Mouse (Mus musculus) lung, embryonic 14.5 days (tissue): ENCODE results near the gene Scyl1. TPM values are rescaled to one million over a fixed set of nuclear protein-coding genes. Genes with fewer than 3 reads are reported as not detected.
A peak's percentile ranks its signal among the peaks of the same experiment; 100 is the strongest.

Source experiments
- ATAC-seq: fragments of 200-750 bp; cut with Nextera tagmentation; 2 replicates; pipeline ENCODE4 v1.8.0; 2017; ENCODE audit warnings: mild to moderate bottlenecking, moderate TSS enrichment, moderate library complexity; ENCODE audit not compliant: insufficient read depth
- DNase-seq: peaks from one replicate; pipeline ENCODE4 v3.0.0-alpha.2; 2015
- H3K27ac ChIP-seq: fragments of 300-500 bp; sonication (generic); 2 replicates; pipeline ENCODE4 v1.5.1; 2014; ENCODE audit warnings: low read depth, mild to moderate bottlenecking, moderate library complexity
- H3K27me3 ChIP-seq: fragments of 300-500 bp; sonication (generic); 2 replicates; pipeline ENCODE4 v1.6.1; 2014; ENCODE audit warnings: low read length, control low read depth; ENCODE audit not compliant: insufficient read depth
- H3K36me3 ChIP-seq: fragments of 300-500 bp; sonication (generic); 2 replicates; pipeline ENCODE4 v1.6.1; 2014; ENCODE audit warnings: control low read depth; ENCODE audit not compliant: insufficient read depth
- H3K4me1 ChIP-seq: fragments of 300-500 bp; sonication (generic); 2 replicates; pipeline ENCODE4 v1.6.1; 2014; ENCODE audit warnings: antibody characterized with exemption, control low read depth; ENCODE audit not compliant: insufficient read depth
- H3K4me2 ChIP-seq: fragments of 300-500 bp; sonication (generic); 2 replicates; pipeline ENCODE4 v1.6.1; 2014; ENCODE audit warnings: mild to moderate bottlenecking
- H3K4me3 ChIP-seq: fragments of 300-500 bp; sonication (generic); 2 replicates; pipeline ENCODE4 v1.5.1; 2014; ENCODE audit warnings: low read depth, low read length
- H3K9ac ChIP-seq: fragments of 300-500 bp; sonication (generic); 2 replicates; pipeline ENCODE4 v1.6.1; 2014
- H3K9me3 ChIP-seq: fragments of 300-500 bp; sonication (generic); 2 replicates; pipeline ENCODE4 v1.6.1; 2016; ENCODE audit warnings: low read depth, low read length, control low read depth
- CTCF ChIP-seq: IDR thresholded peaks from 2 replicates; pipeline ENCODE4 v1.5.1; 2016; ENCODE audit warnings: antibody characterized with exemption, low read depth
- WGBS: fragments of 180-500 bp; shearing (Covaris S2); extraction: QIAGEN DNeasy Blood & Tissue Kit; methylation state at CpG from one replicate; pipeline ENCODE4 v1.1.7; 2014; 5-methylcytosine and 5-hydroxymethylcytosine counted together
- polyA plus RNA-seq: library from polyadenylated mRNA; unstranded; fragments of >200 nt; fragmentation: Nextera tagmentation; extraction: Ambion mirVana; gene quantifications from 2 replicates; pipeline ENCODE4 v1.2.1, GENCODE M21; 2014

Gene Scyl1
- polyA plus RNA-seq, 1 experiment from 2014 or later, result 84.5 TPM

DNA sequence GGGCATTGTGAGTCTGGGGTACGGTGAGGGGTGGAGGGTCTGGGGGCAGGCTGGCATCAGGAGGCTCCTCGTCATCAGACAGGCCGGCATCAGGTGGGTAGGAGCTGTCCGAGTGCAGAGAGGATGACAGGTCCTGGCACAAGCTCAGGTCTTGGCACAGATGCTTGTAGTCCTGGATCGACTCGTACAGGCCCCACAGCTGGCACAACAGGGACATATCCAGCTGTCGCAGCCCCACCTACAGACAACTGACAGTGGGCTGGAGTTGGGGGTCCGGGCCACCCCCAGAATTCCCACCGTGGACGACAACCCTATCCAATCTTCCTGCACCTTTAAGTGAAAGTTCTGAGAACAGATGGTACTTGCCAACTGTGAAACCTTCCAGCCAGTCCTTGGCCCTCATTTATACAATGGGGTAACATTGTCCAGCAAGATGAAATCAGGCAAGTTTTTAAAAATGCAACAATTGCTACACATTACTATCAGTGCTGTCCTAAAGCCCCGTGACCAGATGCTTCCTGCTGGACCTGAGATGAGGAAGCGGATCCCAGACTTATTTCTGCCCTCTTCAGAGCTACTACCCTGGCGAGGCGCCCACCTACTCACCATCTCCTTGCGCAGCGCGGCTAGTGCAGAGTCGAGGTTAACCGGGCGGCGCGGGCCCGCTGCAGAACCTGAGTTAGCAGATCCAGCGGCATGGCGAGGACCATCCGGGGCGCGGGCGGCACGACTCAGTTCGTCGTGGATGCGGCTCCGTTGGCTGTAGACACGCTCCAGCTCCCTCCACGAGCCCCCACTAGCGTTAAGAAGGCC is 42.4 kb downstream of the Scyl1 start:
- no peaks in the 10 kb centered on the region for H3K27me3 ChIP-seq
- H3K4me3 ChIP-seq, result peak overlapping the region; percentile 83
- 6% methylated on average over 37 of the region's 37 CpGs for WGBS
- H3K27ac ChIP-seq, result peak overlapping the region; percentile 81
- no peak for TF ChIP-seq CTCF
- DNase-seq, result peak; percentile 78
- peak overlapping the region; percentile 91 for H3K9ac ChIP-seq
- H3K4me2 ChIP-seq, result peak overlapping the region; percentile 92
- H3K9me3 ChIP-seq, result no peaks in the 10 kb centered on the region
- peak; percentile 22 for ATAC-seq
- peaks cover 21% of the 10 kb centered on the region; the same call in 1 of the 2 replicates for H3K36me3 ChIP-seq
- peaks cover 38% of the 10 kb centered on the region for H3K4me1 ChIP-seq

DNA sequence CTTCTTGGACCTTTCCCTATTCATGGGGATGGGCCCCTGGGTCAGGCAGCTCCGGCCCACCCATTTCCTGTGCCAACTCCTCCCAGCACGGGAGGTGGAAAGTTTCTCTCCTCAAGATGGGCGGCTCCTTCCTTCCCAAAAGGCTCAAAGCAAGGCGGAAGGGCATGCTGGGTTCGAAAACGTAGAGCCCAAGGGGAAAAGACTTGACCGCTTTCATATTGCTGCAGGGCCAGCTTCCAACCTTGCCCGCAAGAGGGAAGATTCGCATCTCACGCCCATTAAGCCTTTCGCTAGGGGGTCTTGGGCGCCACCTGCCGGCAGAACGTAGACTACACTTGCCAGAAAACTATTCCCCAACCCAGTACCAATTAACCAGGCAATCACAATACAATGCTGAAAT is 43.5 kb downstream of the Scyl1 start:
- peak; percentile 99 for TF ChIP-seq CTCF
- peak; percentile 96 for DNase-seq
- Histone ChIP-seq H3K4me2 (peak overlapping the region; percentile 92), H3K9ac (peak overlapping the region; percentile 91), H3K27ac (peak overlapping the region; percentile 48), H3K36me3 (peaks cover 25% of the 10 kb centered on the region; the same call in 1 of the 2 replicates), H3K4me3 (peak overlapping the region; percentile 83), H3K9me3 (no peaks in the 10 kb centered on the region), H3K4me1 (peaks cover 38% of the 10 kb centered on the region), H3K27me3 (no peaks in the 10 kb centered on the region)
- 2% methylated on average over 14 of the region's 14 CpGs for WGBS
- 0 out of 2 replicates have a peak, but pooled peaks have one; percentile 12 for ATAC-seq

DNA sequence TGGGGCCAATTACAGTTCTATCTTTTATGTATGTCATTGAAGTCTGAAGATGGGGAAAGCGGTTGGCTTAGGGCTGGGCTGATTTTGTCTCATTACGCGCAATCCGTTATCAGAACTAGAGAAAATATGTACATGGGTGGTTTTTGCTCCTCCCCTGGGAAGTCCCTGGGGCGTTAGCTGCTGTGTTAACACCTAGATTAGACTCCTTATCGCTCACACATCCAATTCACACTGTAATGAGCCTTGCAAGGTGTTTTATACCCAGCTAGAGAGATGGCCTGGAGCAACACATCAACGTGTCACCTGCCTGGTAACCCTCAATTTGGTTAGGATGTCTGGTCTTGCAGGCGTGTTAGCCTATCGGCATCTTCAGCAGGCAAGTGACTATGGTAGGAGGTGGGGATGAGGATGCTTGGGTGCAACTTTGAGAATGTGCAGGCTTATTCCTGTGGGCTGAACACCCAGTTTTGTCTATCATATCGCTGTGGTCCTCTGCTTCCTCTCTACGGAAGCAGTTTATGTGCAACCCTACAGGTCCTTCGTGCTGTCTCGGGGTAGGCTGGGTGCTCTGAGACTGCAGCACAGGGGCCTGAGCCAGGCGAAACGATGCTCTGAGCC is 44.1 kb downstream of the Scyl1 start:
- Histone ChIP-seq H3K9me3 (no peaks in the 10 kb centered on the region), H3K27ac (peak overlapping the region; percentile 48), H3K36me3 (peaks cover 29% of the 10 kb centered on the region; the same call in 1 of the 2 replicates), H3K4me2 (peak overlapping the region; percentile 92), H3K4me3 (peak overlapping the region; percentile 83), H3K4me1 (peaks cover 37% of the 10 kb centered on the region), H3K9ac (peak overlapping the region; percentile 91), H3K27me3 (no peaks in the 10 kb centered on the region)
- no peak for DNase-seq
- TF ChIP-seq CTCF, result no peak
- 72% methylated on average over 15 of the region's 15 CpGs for WGBS
- ATAC-seq, result no peak

DNA sequence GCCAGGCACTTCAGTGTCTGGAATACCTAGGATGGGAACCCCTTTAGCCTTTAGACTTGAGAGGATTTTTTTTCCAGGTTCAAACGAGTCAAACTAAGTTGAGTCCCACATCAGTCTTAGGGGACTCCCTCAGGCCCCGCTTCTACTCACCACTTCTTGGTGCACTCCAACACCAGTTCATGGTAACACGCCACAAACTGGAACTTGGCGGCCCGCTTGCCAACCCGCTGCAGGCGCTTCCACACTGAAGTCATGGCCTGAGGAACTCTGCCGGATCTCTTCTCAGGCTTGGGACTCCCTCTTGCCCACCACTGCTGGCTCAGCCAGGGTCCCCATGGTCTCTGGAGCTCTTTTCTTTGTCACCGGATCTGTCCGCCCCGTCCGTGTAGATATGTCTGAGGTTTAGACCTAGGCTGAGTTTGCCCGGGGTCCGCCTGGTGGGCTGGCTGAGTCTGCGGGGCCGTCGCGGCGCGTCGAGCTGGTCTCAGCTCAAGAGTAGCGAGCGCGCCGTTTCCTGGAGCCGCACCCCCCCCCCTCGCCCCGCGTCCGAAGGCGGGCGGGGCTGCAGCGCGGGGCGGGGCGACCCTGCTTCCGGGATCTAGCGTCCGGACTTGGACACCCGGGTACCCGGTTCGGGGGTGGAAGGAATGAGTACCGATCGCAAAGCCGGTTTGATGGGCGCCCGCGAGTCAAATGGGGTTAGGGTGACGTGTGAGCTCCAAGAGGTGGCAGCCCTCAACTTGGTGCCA is 45.3 kb downstream of the Scyl1 start, which contains the start of gene Ehbp1l1:
Gene Ehbp1l1 (minus strand): TSS at position 551 of the 749 bp plus-strand sequence.
- no peaks in the 10 kb centered on the region for H3K27me3 ChIP-seq
- H3K9ac ChIP-seq, result peak within 1 kb of the TSS; percentile 76
- TF ChIP-seq CTCF, result no peak
- peak within 1 kb of the TSS; percentile 92 for H3K4me2 ChIP-seq
- H3K36me3 ChIP-seq, result peaks cover 40% of the 10 kb centered on the region
- 8% methylated on average over 48 of the region's 49 CpGs for WGBS
- H3K4me1 ChIP-seq, result peaks cover 32% of the 10 kb centered on the region
- H3K27ac ChIP-seq, result peak within 1 kb of the TSS; percentile 86
- ATAC-seq (peak; percentile 21; the same call in 1 of the 2 replicates), DNase-seq (peak; percentile 82)
- H3K4me3 ChIP-seq, result peak within 1 kb of the TSS; percentile 83
- no peaks in the 10 kb centered on the region for H3K9me3 ChIP-seq

DNA sequence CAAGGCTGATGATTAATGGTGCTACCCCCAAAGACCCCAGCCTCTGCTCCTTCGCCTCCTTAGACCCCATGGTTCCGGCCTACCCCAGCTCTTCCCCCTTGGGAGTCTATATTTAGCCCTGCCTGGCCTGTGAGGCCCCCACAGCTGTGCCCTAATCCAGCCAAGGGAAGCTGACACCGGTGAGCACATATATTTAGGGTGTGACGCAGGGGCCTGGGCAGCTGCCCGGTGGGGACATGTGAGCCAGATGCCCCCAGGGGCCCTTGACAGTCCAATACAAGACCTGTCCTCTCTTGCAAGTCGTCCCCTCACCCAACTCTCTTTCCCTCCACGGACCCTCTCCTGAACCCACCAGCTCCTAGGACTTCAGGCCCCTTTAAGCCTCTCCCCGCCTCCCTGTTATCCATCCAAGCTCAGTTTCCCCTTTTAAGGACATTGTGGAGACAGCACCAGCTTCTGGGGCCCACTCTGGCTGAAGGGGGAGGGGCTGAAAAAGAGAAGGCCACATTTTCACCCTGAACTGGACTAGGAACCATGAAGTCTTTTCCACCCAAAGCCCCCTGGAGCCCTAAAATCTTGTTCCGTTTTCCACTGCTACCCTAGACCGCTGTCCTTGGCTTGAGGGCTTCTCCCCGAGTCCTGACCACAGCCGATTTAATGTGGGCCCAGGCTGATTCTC is 46.1 kb downstream of the Scyl1 start:
- 60% methylated on average over 12 of the region's 12 CpGs for WGBS

DNA sequence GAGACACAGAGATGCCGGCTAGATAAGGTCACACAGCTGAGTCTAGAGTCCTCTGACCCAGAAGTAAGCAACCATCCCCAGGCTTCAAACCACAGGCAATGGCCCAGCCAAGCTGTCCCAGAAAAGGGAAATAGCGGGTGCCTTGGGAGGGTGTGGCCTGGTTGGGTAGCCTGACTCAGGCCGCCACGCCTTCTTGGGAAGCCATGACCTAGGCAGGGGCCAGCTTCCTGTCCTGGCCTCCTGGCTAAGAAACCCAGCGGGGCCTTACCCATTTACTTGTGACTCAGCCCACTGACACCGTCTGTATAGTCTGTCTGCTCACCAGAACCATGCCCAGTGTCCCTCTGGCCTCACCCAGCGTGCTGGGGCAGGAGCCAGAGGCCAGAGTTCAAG is 46.7 kb downstream of the Scyl1 start:
- H3K4me2 ChIP-seq, result peak overlapping the region; percentile 92
- H3K4me1 ChIP-seq, result peaks cover 28% of the 10 kb centered on the region
- peak; percentile 57 for DNase-seq
- H3K27me3 ChIP-seq, result no peaks in the 10 kb centered on the region
- no peaks in the 10 kb centered on the region for H3K9me3 ChIP-seq
- H3K4me3 ChIP-seq, result peak overlapping the region; percentile 83
- H3K36me3 ChIP-seq, result peaks cover 51% of the 10 kb centered on the region
- peak overlapping the region; percentile 76 for H3K9ac ChIP-seq
- WGBS, result 57% methylated on average over 7 of the region's 7 CpGs
- ATAC-seq, result no peak
- no peak for TF ChIP-seq CTCF
- peak overlapping the region; percentile 86 for H3K27ac ChIP-seq

More for the DNA sequence above, 46.1 kb downstream of the Scyl1 start:
- ATAC-seq (no peak), DNase-seq (peak; percentile 57)
- H3K36me3 ChIP-seq, result peaks cover 45% of the 10 kb centered on the region
- no peak for TF ChIP-seq CTCF
- peak overlapping the region; percentile 76 for H3K9ac ChIP-seq
- peak overlapping the region; percentile 86 for H3K27ac ChIP-seq
- peak overlapping the region; percentile 83 for H3K4me3 ChIP-seq
- H3K9me3 ChIP-seq, result no peaks in the 10 kb centered on the region
- peaks cover 28% of the 10 kb centered on the region for H3K4me1 ChIP-seq
- H3K27me3 ChIP-seq, result no peaks in the 10 kb centered on the region
- H3K4me2 ChIP-seq, result peak overlapping the region; percentile 92
